ENCODE assay signal across 8 mouse cellular contexts in the genomic region with DNA sequence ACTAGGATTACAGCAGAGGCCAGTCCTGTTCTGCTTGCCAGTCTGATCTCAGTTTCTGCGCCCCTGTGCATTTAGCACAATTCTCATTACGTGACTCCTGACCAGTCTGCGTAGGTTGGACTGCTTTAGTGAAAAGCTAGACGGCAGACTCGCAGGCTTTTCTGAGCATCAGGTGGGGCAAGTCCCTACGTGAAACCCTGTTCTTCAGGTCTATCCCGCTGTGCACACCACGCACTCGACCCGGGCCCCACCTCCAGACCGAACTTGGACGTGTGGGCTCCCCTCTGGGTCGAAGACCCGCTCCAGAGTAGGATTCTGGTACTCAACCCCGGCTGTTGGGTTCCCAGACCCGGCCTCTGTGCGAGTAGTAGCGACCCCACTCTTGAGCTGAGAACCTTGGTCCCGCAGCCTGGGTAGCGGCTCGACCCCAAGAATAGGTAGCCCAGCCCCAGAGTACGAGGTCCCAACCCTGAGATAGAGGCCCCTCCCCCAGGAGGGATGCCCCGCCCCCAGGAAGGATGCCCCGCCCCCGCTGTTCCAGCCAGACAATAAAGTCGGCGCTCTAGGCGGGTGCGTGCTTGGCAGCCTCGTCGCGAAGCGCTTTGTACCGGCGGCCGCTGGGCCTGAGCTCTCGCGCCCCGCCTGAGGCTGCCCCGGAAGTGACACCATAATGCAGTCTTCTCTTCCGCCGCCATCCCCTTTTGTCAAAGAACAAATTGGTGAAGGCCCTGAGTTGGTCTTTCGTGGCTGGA. TPM values are rescaled to one million over a fixed set of nuclear protein-coding genes. Genes with fewer than 3 reads are reported as not detected.
A peak's percentile ranks its signal among the peaks of the same experiment; 100 is the strongest.
DNase-seq lines count a peak whose midpoint lies in the region; ATAC-seq lines count a peak whose summit lies in the region.

No protein-coding gene starts in this region.

- peak; percentile 92 for ATAC-seq in granulocyte monocyte progenitor cell, adult 5-6 weeks (replicated peaks; ENCODE audit: poor library complexity, severe bottlenecking)
- ATAC-seq in intestine, embryonic 16.5 days: peak; percentile 98
- ATAC-seq in megakaryocyte progenitor cell, adult 5-6 weeks (replicated peaks; ENCODE audit: poor library complexity): peak; percentile 88

- intact Hi-C loops in left cerebral cortex, postnatal 14 days (cut with DNase I): no loop called here

- peak overlapping the region; percentile 54 for H3K4me3 ChIP-seq in intestine, embryonic 16.5 days (ENCODE audit: low read length)

- peak overlapping the region; percentile 80 for H3K27ac ChIP-seq in intestine, embryonic 16.5 days (ENCODE audit: low read length)

- no peaks in the 10 kb centered on the region for H3K9me3 ChIP-seq in intestine, embryonic 16.5 days (ENCODE audit: control insufficient read depth, low read length)

- peak; percentile 79 for DNase-seq in adrenal gland, adult 8-10 months
- peak; percentile 98 for DNase-seq in embryo, embryonic 9.5 days (ENCODE audit: extremely low spot score)
- DNase-seq in left cerebral cortex, postnatal 14 days (ENCODE audit: low spot score in 2 of 2): peak; percentile 70 to 76
- peak; percentile 86 to 87 for DNase-seq in right cerebral cortex, postnatal 10 days (ENCODE audit: low spot score in 2 of 2)
- peak; percentile 63 for DNase-seq in urinary bladder, postnatal 10 days (ENCODE audit: low spot score)

- no peaks in the 10 kb centered on the region for H3K36me3 ChIP-seq in intestine, embryonic 16.5 days (ENCODE audit: control insufficient read depth, insufficient read depth, low read length)

- no peaks in the 10 kb centered on the region for H3K4me1 ChIP-seq in intestine, embryonic 16.5 days (ENCODE audit: control insufficient read depth, insufficient read depth, low read length)

- peak overlapping the region; percentile 88 for H3K4me2 ChIP-seq in intestine, embryonic 16.5 days (ENCODE audit: low read depth, low read length)

- H3K9ac ChIP-seq in intestine, embryonic 16.5 days (ENCODE audit: low read depth, low read length): peak overlapping the region; percentile 66

- H3K27me3 ChIP-seq in intestine, embryonic 16.5 days (replicated peaks; ENCODE audit: control insufficient read depth, insufficient read depth, low read length): no peaks in the 10 kb centered on the region

- 3% methylated on average over 43 of the region's 43 CpGs for WGBS in intestine, embryonic 16.5 days

RNA-seq across cellular contexts. Expression of gene Zfp266, which starts 23.0 kb away (rescaled TPM):
- total RNA-seq in adrenal gland, adult 8-10 months (2022): 10 to 100 TPM; 35.1 to 60.2 (median 47.2) TPM
- 40.0 and 43.5 TPM in 2 replicates for total RNA-seq in granulocyte monocyte progenitor cell, adult 5-6 weeks (2014; fragmentation: Nextera tagmentation)
- total RNA-seq in granulocyte monocyte progenitor cell, adult 5-6 weeks (2017): 33.1 and 38.8 TPM in 2 replicates
- polyA plus RNA-seq in intestine, embryonic 16.5 days (2015; fragmentation: Nextera tagmentation; extraction: Ambion mirVana): 44.1 and 49.3 TPM in 2 replicates
- total RNA-seq in left cerebral cortex, postnatal 14 days (2021): 10 to 100 TPM; 46.3 to 46.6 TPM
- 40.6 and 48.8 TPM in 2 replicates for total RNA-seq in megakaryocyte progenitor cell, adult 5-6 weeks (2015)
- total RNA-seq in megakaryocyte progenitor cell, adult 5-6 weeks (2017): 34.6 and 43.3 TPM in 2 replicates

RNA-seq across cellular contexts. Expression of gene Zfp846, which starts 36.8 kb away (rescaled TPM):
- total RNA-seq in adrenal gland, adult 8-10 months (2022): 10 to 100 TPM in 2 of 4 experiments, 1 to 10 TPM in 2; 5.6 to 11.6 (median 9.6) TPM
- total RNA-seq in granulocyte monocyte progenitor cell, adult 5-6 weeks (2014; fragmentation: Nextera tagmentation): 7.1 and 7.3 TPM in 2 replicates
- total RNA-seq in granulocyte monocyte progenitor cell, adult 5-6 weeks (2017): 4.7 and 13.0 TPM in 2 replicates
- polyA plus RNA-seq in intestine, embryonic 16.5 days (2015; fragmentation: Nextera tagmentation; extraction: Ambion mirVana): 10.7 and 11.7 TPM in 2 replicates
- total RNA-seq in left cerebral cortex, postnatal 14 days (2021): 10 to 100 TPM; 18.3 to 24.4 TPM
- total RNA-seq in megakaryocyte progenitor cell, adult 5-6 weeks (2015): 9.5 and 12.0 TPM in 2 replicates
- 4.7 and 5.6 TPM in 2 replicates for total RNA-seq in megakaryocyte progenitor cell, adult 5-6 weeks (2017)

RNA-seq across cellular contexts. Expression of gene Zfp426, which starts 51.7 kb away (rescaled TPM):
- total RNA-seq in adrenal gland, adult 8-10 months (2022): 10 to 100 TPM; 29.4 to 33.4 (median 32.1) TPM
- total RNA-seq in granulocyte monocyte progenitor cell, adult 5-6 weeks (2014; fragmentation: Nextera tagmentation): 18.3 and 22.9 TPM in 2 replicates
- total RNA-seq in granulocyte monocyte progenitor cell, adult 5-6 weeks (2017): 22.1 and 22.6 TPM in 2 replicates
- polyA plus RNA-seq in intestine, embryonic 16.5 days (2015; fragmentation: Nextera tagmentation; extraction: Ambion mirVana): 14.2 and 14.4 TPM in 2 replicates
- 10 to 100 TPM; 29.2 to 29.5 TPM for total RNA-seq in left cerebral cortex, postnatal 14 days (2021)
- 20.2 and 22.4 TPM in 2 replicates for total RNA-seq in megakaryocyte progenitor cell, adult 5-6 weeks (2015)
- total RNA-seq in megakaryocyte progenitor cell, adult 5-6 weeks (2017): 22.5 and 28.4 TPM in 2 replicates

Comparison
In these comparisons a context has a peak if more than half of its experiments do, and no peak if none do; other contexts are left out.
1. Peak in every context shown above with its lines: DNase-seq, ATAC-seq, H3K4me3 ChIP-seq and H3K27ac ChIP-seq.